Mouse (Mus musculus) urinary bladder, postnatal 4 days (tissue): ENCODE data around the gene Cables2.

ENCODE experiments used
- DNase-seq, 2 experiments: peaks; one replicate each; pipeline ENCODE4 v3.0.0; 2021 to 2022; ENCODE audit warnings: low spot score in 2 of 2

The Cables2 gene

GRCm38 (mm10) chr2:180225762-180226378 is 47.4 kb downstream of the Cables2 start, which contains the start of gene Lama5:
Gene Lama5, minus strand, starts transcription at chr2:180225859.
- peak; percentile 74 to 83 for DNase-seq

GRCm38 (mm10) chr2:180225044-180225761 is 48.1 kb downstream of the Cables2 start:
- peak in 1 of 2 experiments; percentile 38 for DNase-seq

GRCm38 (mm10) chr2:180224647-180225043 is 48.7 kb downstream of the Cables2 start:
- DNase-seq: no peak

GRCm38 (mm10) chr2:180222250-180222649 is 51.0 kb downstream of the Cables2 start:
- peak in 1 of 2 experiments; percentile 52 for DNase-seq

- no peak for DNase-seq
Observed at GRCm38 (mm10) chr2:180221051-180221450, 52.2 kb downstream of the Cables2 start.

GRCm38 (mm10) chr2:180220165-180220564 is 53.1 kb downstream of the Cables2 start:
- no peak for DNase-seq

GRCm38 (mm10) chr2:180219145-180219943 is 54.0 kb downstream of the Cables2 start:
- DNase-seq: no peak

GRCm38 (mm10) chr2:180218677-180219076 is 54.6 kb downstream of the Cables2 start:
- DNase-seq: no peak

GRCm38 (mm10) chr2:180218241-180218640 is 55.1 kb downstream of the Cables2 start:
- no peak for DNase-seq

GRCm38 (mm10) chr2:180217587-180217986 is 55.7 kb downstream of the Cables2 start:
- DNase-seq: no peak

GRCm38 (mm10) chr2:180216921-180217320 is 56.4 kb downstream of the Cables2 start:
- DNase-seq: no peak

GRCm38 (mm10) chr2:180215951-180216350 is 57.3 kb downstream of the Cables2 start:
- DNase-seq: no peak

- no peak for DNase-seq
Observed at GRCm38 (mm10) chr2:180215011-180215461, 58.3 kb downstream of the Cables2 start.

- no peak for DNase-seq
Observed at GRCm38 (mm10) chr2:180214352-180214978, 58.8 kb downstream of the Cables2 start.

- DNase-seq: no peak
Observed at GRCm38 (mm10) chr2:180212255-180212654, 61.0 kb downstream of the Cables2 start.

GRCm38 (mm10) chr2:180208976-180209375 is 64.3 kb downstream of the Cables2 start:
- DNase-seq: no peak
